Mouse (Mus musculus) brain, adult 2 months (tissue): ENCODE measurements around the gene Kif11.
A peak's percentile ranks its signal among the peaks of the same experiment; 100 is the strongest.

Experiments
- DNase-seq: peaks from one replicate; pipeline ENCODE4 v3.0.0; 2011; ENCODE audit warnings: low read depth, low spot score

Kif11 gene

GRCm38 (mm10) chr19:37377404-37377990 lies 1.3 kb downstream of the Kif11 start:
- no peak for DNase-seq

GRCm38 (mm10) chr19:37378816-37379215 lies 2.6 kb downstream of the Kif11 start:
- no peak for DNase-seq

- no peak for DNase-seq
Observed at GRCm38 (mm10) chr19:37386126-37386525, 9.9 kb downstream of the Kif11 start.

GRCm38 (mm10) chr19:37391869-37392268 lies 15.7 kb downstream of the Kif11 start:
- no peak for DNase-seq

GRCm38 (mm10) chr19:37396279-37396678 lies 20.1 kb downstream of the Kif11 start:
- DNase-seq = no peak

- no peak for DNase-seq
Observed at GRCm38 (mm10) chr19:37400936-37401335, 24.7 kb downstream of the Kif11 start.

GRCm38 (mm10) chr19:37418294-37418693 lies 42.1 kb downstream of the Kif11 start:
- peak; percentile 60 for DNase-seq

- peak; percentile 81 for DNase-seq
Observed at GRCm38 (mm10) chr19:37419613-37420012, 43.4 kb downstream of the Kif11 start.

GRCm38 (mm10) chr19:37428589-37428988 lies 52.4 kb downstream of the Kif11 start:
- no peak for DNase-seq

- DNase-seq = no peak
Observed at GRCm38 (mm10) chr19:37431139-37431756, 55.0 kb downstream of the Kif11 start.

- DNase-seq = no peak
Observed at GRCm38 (mm10) chr19:37432868-37433570, 56.8 kb downstream of the Kif11 start.

GRCm38 (mm10) chr19:37433895-37434262 lies 57.7 kb downstream of the Kif11 start:
- no peak for DNase-seq

- DNase-seq = peak; percentile 20
Observed at GRCm38 (mm10) chr19:37434263-37434951, 58.2 kb downstream of the Kif11 start, which contains the start of gene Hhex. TSS of gene Hhex (plus strand) at chr19:37434810.

GRCm38 (mm10) chr19:37435041-37435852 lies 59.0 kb downstream of the Kif11 start:
- no peak for DNase-seq

- DNase-seq = no peak
Observed at GRCm38 (mm10) chr19:37435853-37436174, 59.6 kb downstream of the Kif11 start.

GRCm38 (mm10) chr19:37436514-37437288 lies 60.5 kb downstream of the Kif11 start:
- peak; percentile 17 for DNase-seq

- DNase-seq = no peak
Observed at GRCm38 (mm10) chr19:37437289-37437606, 61.0 kb downstream of the Kif11 start.

- DNase-seq = no peak
Observed at GRCm38 (mm10) chr19:37440181-37440580, 64.0 kb downstream of the Kif11 start.

- no peak for DNase-seq
Observed at GRCm38 (mm10) chr19:37440708-37441475, 64.7 kb downstream of the Kif11 start.
